Mouse (Mus musculus) heart, postnatal 36 days (tissue): ENCODE measurements around the gene Ugp2. TPM values are rescaled to one million over a fixed set of nuclear protein-coding genes. Genes with fewer than 3 reads are reported as not detected.
"Not testable (repeated sequence)": the region's sequence is repeated elsewhere in the genome, so short reads cannot be mapped to it uniquely, and the experiment has no call there.

ENCODE experiments used
- DNase-seq, 2 experiments: peaks; one replicate each; pipeline ENCODE4 v3.0.0; 2021 to 2022
- intact Hi-C: fragments of 180-260 bp; cut with DNase I; formaldehyde crosslinking; loops from one replicate; pipeline ENCODE4 v1.15.1; 2025
- total RNA-seq, 2 experiments: library from RNA; stranded (reverse); gene quantifications; 2 replicates each; pipeline ENCODE4 v1.2.3; 2021

Gene Ugp2
- total RNA-seq, 2 experiments from 2014 or later = 212 to 232 TPM

DNA sequence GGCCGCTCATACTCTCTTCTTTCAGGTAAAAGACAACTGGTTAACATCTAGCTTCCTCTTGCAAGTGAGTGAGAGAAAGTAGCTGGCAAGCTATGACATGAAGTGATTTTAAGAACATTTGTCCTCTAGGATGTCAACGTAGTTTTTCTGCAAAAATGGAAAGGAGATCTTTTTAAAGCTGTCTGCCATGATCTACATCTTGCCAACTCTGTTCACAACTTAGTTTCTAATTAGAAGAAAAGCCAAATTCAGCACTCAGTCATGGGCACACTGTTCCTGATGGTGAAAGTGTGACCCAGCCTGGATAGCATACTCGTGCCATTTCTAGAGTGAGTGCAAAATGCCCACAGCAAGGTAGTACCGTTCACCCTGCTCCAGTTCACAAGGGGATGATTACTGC lies 31.9 kb downstream of the Ugp2 start:
- intact Hi-C loops = no loop called here
- DNase-seq = no peak

DNA sequence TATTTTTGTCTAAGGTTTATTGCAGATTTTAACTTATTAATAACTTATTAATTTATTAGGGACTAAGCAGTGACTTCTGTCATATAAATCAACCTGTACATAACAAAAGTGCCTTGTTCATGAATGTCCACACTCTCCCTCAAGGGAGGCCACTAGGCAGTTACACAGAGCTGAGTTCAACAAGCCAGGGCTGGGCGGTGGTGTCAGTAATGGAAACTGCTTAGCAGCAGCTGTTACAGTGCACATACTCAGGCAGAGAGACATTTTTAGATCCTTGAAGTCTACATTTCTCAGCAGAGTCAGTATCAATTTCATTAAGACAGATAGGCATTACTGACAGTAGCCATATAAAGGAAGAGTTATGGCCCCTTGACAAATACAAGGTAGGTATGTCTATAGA lies 33.1 kb downstream of the Ugp2 start:
- intact Hi-C loops = no loop called here
- no peak for DNase-seq

GRCm38 (mm10) chr11:21332639-21333295 lies 38.2 kb downstream of the Ugp2 start:
- no peak for DNase-seq
- intact Hi-C loops = no loop called here

- intact Hi-C loops = no loop called here
- DNase-seq = no peak
These were observed 42.9 kb downstream of the Ugp2 start for GRCm38 (mm10) chr11:21328141-21328540.

GRCm38 (mm10) chr11:21327486-21327885 lies 43.5 kb downstream of the Ugp2 start:
- intact Hi-C loops = no loop called here
- no peak for DNase-seq

DNA sequence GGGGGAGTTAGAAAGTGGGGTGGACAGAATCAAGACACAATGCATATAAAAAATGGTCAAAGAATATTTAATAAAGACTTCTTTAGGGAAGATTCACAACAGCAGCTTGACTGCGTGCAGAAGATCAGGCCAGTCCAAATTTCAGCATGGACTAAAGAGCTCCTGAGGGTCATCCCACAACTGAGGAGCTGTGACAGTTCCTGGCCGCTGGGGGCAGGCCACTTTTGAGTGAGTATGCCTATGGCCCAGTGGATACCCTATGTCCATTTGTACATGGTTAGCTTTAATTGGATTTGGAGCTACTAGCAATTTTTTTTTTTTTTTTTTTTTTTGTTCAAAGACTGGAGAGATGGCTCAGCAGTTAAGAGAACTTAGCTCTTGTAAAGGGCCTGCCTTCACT lies 44.2 kb downstream of the Ugp2 start:
- no peak for DNase-seq
- intact Hi-C loops = no loop called here

GRCm38 (mm10) chr11:21325781-21326180 lies 45.2 kb downstream of the Ugp2 start:
- DNase-seq = no peak
- intact Hi-C loops = no loop called here

DNA sequence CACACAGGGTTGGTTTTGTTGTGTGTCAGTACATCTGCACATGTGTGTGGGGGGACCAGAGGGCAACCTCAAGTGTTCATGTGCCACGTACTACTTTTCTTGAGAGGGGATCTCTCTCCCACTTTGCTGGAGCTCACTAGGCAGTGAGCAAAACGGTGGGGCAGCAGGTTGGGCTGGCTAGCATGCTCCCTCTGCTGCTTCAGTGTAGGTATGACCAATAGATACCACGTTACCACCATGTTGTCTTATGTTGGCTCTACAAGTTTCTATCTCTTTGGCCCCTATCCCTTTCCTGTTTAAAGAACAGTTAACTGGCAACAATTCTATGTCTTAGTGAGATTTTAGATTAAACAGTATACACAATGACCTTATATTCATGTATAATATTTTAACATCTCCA lies 48.7 kb downstream of the Ugp2 start:
- no peak for DNase-seq
- intact Hi-C loops = no loop called here

DNA sequence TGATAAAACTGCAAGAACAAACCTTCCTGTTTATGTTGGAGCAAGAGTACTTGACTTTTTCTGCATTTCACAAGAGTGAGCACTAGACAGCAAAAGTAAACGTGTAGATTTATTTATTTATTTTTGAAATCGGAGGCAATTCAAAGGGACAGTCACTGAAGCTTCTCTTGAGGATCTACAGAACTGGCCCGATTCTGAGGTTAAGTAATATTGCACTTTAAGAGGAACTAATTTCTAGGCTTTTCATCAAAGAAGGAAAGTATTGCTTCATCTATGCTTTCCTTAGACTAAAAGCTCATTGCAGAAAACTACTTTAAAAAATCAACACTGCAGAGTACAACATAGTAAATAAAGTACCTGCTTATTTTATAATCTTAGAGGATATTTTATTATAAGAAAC lies 49.4 kb downstream of the Ugp2 start:
- no peak for DNase-seq
- intact Hi-C loops = no loop called here

DNA sequence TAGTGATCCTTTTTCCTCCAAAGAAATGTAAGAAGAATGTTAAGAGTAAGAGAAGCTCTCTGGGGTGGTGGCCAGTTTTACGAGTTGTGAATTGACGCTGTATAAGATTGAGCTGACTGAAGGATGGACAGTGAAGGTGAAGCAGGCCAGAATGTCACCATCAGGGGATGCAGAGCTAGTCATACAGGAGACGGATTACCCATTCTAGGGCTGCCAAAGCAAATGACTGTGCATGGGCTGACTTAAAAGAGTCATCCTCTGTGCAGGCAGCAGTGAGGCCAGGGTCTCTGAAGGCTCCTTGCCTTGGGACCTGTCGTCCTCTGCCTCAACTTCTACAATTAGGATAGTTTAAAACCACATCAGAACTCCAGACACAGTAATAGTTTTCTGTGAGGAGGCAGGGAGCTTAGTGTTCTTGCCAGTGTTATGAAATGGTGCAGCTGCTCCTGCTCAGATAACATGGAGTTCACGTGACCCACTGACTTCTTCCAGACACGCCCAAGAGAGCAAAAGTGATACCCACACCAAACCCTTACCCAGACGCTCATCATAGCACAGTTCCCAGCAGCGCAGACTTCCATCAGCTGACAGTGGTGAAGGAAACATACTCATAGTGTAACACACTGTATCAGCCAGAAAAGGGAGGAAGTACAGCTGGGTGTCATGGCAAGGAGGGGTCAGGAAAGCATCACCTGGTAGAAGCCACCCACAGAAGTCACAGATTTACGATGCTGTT lies 56.9 kb downstream of the Ugp2 start:
- DNase-seq = peak in 1 of 2 experiments; percentile 36
- intact Hi-C loops = no loop called here

- intact Hi-C loops = loop anchor here (5.0 kb wide), 1 partner anchor 143 kb away; no protein-coding TSS in a partner anchor
- DNase-seq = no peak
These were observed 61.5 kb downstream of the Ugp2 start for GRCm38 (mm10) chr11:21309516-21309915.

DNA sequence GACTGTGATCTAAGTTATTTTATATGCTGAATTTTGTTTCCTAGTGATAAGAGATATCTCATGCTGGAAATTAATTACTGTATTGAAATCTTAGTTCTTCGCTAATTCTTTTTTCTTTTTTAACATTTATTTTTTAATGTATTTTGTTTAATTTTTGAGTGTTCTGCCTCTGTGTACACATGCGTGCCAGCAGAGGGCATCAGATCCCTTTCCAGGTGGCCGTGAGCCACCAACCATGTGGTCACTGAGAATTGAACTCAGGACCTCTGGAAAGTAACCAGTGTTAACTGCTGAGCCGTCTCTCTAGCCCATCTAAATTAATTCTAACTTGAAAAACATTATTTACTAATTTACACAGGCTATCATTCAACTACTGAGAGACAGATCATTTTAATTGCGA lies 62.9 kb downstream of the Ugp2 start:
- intact Hi-C loops = loop anchor here (5.0 kb wide), 1 partner anchor 144 kb away; no protein-coding TSS in a partner anchor
- peak in 1 of 2 experiments; percentile 32 for DNase-seq

- intact Hi-C loops = loop anchor here (5.0 kb wide), 1 partner anchor 145 kb away; no protein-coding TSS in a partner anchor
- no peak for DNase-seq
These were observed 63.8 kb downstream of the Ugp2 start for GRCm38 (mm10) chr11:21307078-21307668.

DNA sequence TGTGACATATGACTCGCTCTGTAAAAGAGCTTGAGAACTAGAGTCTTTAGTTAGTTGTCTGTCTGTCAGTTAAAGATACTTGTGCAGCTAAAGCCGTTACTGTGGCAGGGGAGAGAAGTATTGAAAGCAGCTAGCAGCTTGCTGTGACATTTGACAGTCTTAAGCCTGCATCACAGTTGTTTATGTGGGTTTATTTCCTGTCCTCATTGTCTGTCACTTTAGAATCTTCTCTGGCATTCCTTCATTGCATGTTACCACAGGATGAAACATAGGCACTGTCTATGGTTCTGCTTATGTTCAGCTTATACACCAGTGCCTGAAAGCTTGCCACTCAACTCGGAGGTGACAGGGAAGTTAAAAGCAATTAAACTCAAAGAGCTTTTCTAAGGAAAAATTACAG lies 67.4 kb downstream of the Ugp2 start:
- intact Hi-C loops = no loop called here
- DNase-seq = no peak

GRCm38 (mm10) chr11:21295486-21295885 lies 75.5 kb downstream of the Ugp2 start:
- no peak for DNase-seq
- intact Hi-C loops = no loop called here

GRCm38 (mm10) chr11:21288153-21288552 lies 82.8 kb downstream of the Ugp2 start:
- intact Hi-C loops = not testable (repeated sequence)

DNA sequence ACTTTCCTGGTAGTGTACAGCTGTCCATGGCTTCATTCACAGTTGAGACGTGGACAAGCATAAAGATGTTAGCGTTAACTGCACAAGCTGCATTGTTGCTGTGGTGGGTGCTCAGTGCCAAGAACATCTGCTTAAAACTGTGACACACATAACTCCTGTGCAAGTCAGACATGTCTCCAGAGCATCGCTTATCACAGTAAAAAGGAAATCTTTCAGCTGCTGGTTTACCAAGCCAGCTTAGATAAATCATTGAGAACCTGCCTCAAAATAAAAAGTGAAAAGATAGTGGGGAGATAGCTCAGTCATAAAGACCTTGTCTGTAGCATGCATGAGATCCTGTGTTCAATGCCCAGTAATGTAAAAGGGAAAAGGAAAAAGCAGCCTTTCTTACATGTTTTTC lies 84.6 kb downstream of the Ugp2 start:
- no peak for DNase-seq

More at GRCm38 (mm10) chr11:21288153-21288552, 82.8 kb downstream of the Ugp2 start:
- not testable (repeated sequence) for DNase-seq

DNA sequence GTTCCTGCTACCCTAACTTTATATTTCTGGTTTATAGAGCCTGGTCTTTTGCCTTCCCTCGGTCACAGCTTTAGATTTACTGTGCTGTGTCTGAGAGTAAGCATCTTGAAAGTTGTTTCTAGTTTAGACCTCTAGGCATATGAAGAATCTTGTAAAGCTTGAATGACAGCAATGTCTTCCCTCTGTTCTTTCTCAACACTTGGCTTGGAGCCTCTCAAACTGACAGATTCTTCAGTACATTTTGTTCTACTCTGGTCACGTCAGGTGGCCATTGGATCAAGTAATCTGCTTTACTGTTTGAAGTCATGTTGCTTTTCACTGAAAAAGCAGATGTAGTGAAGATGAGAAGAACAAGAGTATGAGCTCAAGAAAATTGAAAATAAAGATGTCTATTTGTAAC lies 94.8 kb downstream of the Ugp2 start:
- no peak for DNase-seq
- intact Hi-C loops = no loop called here

More for the DNA sequence above, 84.6 kb downstream of the Ugp2 start:
- intact Hi-C loops = no loop called here
